Mouse (Mus musculus) midbrain, embryonic 12.5 days (tissue): Measurements from ENCODE around the gene Methig1. TPM values are rescaled to one million over a fixed set of nuclear protein-coding genes. Genes with fewer than 3 reads are reported as not detected.
"Not testable (repeated sequence)": the region's sequence is repeated elsewhere in the genome, so short reads cannot be mapped to it uniquely, and the experiment has no call there.

Experiments used
- ATAC-seq: fragments of 200-750 bp; cut with Nextera tagmentation; 2 replicates; pipeline ENCODE4 v1.8.0; 2017; ENCODE audit warnings: low read depth, moderate TSS enrichment, moderate library complexity; ENCODE audit not compliant: low FRiP score
- H3K27ac ChIP-seq: fragments of 300-500 bp; sonication (generic); replicated peaks from 2 replicates; pipeline ENCODE4 v1.5.1; 2016; ENCODE audit warnings: mild to moderate bottlenecking
- H3K27me3 ChIP-seq: fragments of 300-500 bp; sonication (generic); 2 replicates; pipeline ENCODE4 v1.6.1; 2016; ENCODE audit warnings: mild to moderate bottlenecking
- H3K36me3 ChIP-seq: fragments of 300-500 bp; sonication (generic); 2 replicates; pipeline ENCODE4 v1.6.1; 2016
- H3K4me1 ChIP-seq: fragments of 300-500 bp; sonication (generic); 2 replicates; pipeline ENCODE4 v1.6.1; 2016
- H3K4me2 ChIP-seq: fragments of 300-500 bp; sonication (generic); replicated peaks from 2 replicates; pipeline ENCODE4 v1.6.1; 2016; ENCODE audit warnings: mild to moderate bottlenecking, moderate library complexity
- H3K4me3 ChIP-seq: fragments of 300-500 bp; sonication (generic); 2 replicates; pipeline ENCODE4 v1.5.1; 2016; ENCODE audit warnings: mild to moderate bottlenecking
- H3K9ac ChIP-seq: fragments of 300-500 bp; sonication (generic); replicated peaks from 2 replicates; pipeline ENCODE4 v1.6.1; 2016; ENCODE audit warnings: mild to moderate bottlenecking, moderate library complexity
- H3K9me3 ChIP-seq: fragments of 300-500 bp; sonication (generic); 2 replicates; pipeline ENCODE4 v1.6.1; 2016; ENCODE audit warnings: mild to moderate bottlenecking
- WGBS: fragments of 180-500 bp; shearing (Covaris S2); methylation state at CpG from one replicate; pipeline ENCODE4 v1.1.7; 2016; 5-methylcytosine and 5-hydroxymethylcytosine counted together
- polyA plus RNA-seq: library from polyadenylated mRNA; unstranded; fragments of >200 nt; fragmentation: Nextera tagmentation; extraction: Ambion mirVana; gene quantifications from 2 replicates; pipeline ENCODE4 v1.2.1, GENCODE M21; 2016

The Methig1 gene
- polyA plus RNA-seq, 1 experiment from 2014 or later, result not detected

- H3K36me3 ChIP-seq, H3K9me3 ChIP-seq, ATAC-seq: not testable (repeated sequence)
- H3K4me3 ChIP-seq, result peak within 1 kb of the TSS; percentile 94
- H3K4me2 ChIP-seq, result peak within 1 kb of the TSS; percentile 92
- H3K9ac ChIP-seq, result peak within 1 kb of the TSS; percentile 92
- peaks cover 40% of the 10 kb centered on the region for H3K4me1 ChIP-seq
- peaks cover 35% of the 10 kb centered on the region for H3K27me3 ChIP-seq
- WGBS, result 36% methylated on average over 3 of the region's 3 CpGs
- H3K27ac ChIP-seq, result peak within 1 kb of the TSS; percentile 63
Measured at GRCm38 (mm10) chr15:100421758-100422197, 68.8 kb downstream of the Methig1 start, which contains the start of gene Gm5475. Gm5475 (plus strand) TSS chr15:100422147.

GRCm38 (mm10) chr15:100422476-100422875, 69.5 kb downstream of the Methig1 start:
- peak; percentile 62 for ATAC-seq
- H3K9me3 ChIP-seq, result no peaks in the 10 kb centered on the region
- under 1% methylated on average over 32 of the region's 44 CpGs for WGBS
- H3K4me1 ChIP-seq, result peaks cover 40% of the 10 kb centered on the region
- H3K9ac ChIP-seq, result peak overlapping the region; percentile 92
- peak overlapping the region; percentile 92 for H3K4me2 ChIP-seq
- H3K36me3 ChIP-seq, result no peaks in the 10 kb centered on the region
- H3K4me3 ChIP-seq, result peak overlapping the region; percentile 94
- H3K27me3 ChIP-seq, result peaks cover 39% of the 10 kb centered on the region
- peak overlapping the region; percentile 63 for H3K27ac ChIP-seq

- no peaks in the 10 kb centered on the region for H3K36me3 ChIP-seq
- H3K4me3 ChIP-seq, result peak overlapping the region; percentile 94
- peak overlapping the region; percentile 92 for H3K9ac ChIP-seq
- H3K27ac ChIP-seq, result peak overlapping the region; percentile 63
- no peaks in the 10 kb centered on the region for H3K9me3 ChIP-seq
- peak; percentile 98 for ATAC-seq
- H3K4me2 ChIP-seq, result peak overlapping the region; percentile 92
- H3K4me1 ChIP-seq, result peaks cover 37% of the 10 kb centered on the region
- WGBS, result under 1% methylated on average over 64 of the region's 65 CpGs
- H3K27me3 ChIP-seq, result peaks cover 43% of the 10 kb centered on the region
Measured at GRCm38 (mm10) chr15:100422899-100423860, 70.2 kb downstream of the Methig1 start.

- Histone ChIP-seq H3K27me3 (peaks cover 47% of the 10 kb centered on the region), H3K4me2 (peak overlapping the region; percentile 92), H3K9ac (no peak overlapping the region; the same call in 1 of the 2 replicates), H3K4me1 (peaks cover 36% of the 10 kb centered on the region), H3K36me3 (no peaks in the 10 kb centered on the region), H3K9me3 (no peaks in the 10 kb centered on the region), H3K27ac (no peak overlapping the region), H3K4me3 (peak overlapping the region; percentile 94)
- no peak for ATAC-seq
- WGBS, result 3% methylated on average over 14 of the region's 14 CpGs
Measured at GRCm38 (mm10) chr15:100423916-100424315, 71.0 kb downstream of the Methig1 start.

- H3K4me2 ChIP-seq, result peak within 1 kb of the TSS; percentile 92
- WGBS, result 31% methylated on average over 17 of the region's 17 CpGs
- ATAC-seq, result no peak
- no peaks in the 10 kb centered on the region for H3K9me3 ChIP-seq
- no peaks in the 10 kb centered on the region for H3K36me3 ChIP-seq
- H3K4me1 ChIP-seq, result peaks cover 34% of the 10 kb centered on the region
- H3K27ac ChIP-seq, result no peak within 1 kb of the TSS
- H3K4me3 ChIP-seq, result peak within 1 kb of the TSS; percentile 94
- peaks cover 47% of the 10 kb centered on the region for H3K27me3 ChIP-seq
- no peak within 1 kb of the TSS; the same call in 1 of the 2 replicates for H3K9ac ChIP-seq
Measured at GRCm38 (mm10) chr15:100424396-100425122, 71.6 kb downstream of the Methig1 start, which contains the start of gene Slc11a2. Slc11a2 (minus strand) TSS chr15:100425072.

GRCm38 (mm10) chr15:100428296-100428905, 75.5 kb downstream of the Methig1 start:
- Histone ChIP-seq H3K9ac (no peak overlapping the region; the same call in 1 of the 2 replicates), H3K4me2 (no peak overlapping the region), H3K9me3 (no peaks in the 10 kb centered on the region), H3K36me3 (no peaks in the 10 kb centered on the region), H3K27ac (no peak overlapping the region), H3K4me3 (no peak overlapping the region), H3K4me1 (peaks cover 8% of the 10 kb centered on the region), H3K27me3 (peaks cover 48% of the 10 kb centered on the region)
- 86% methylated on average over 13 of the region's 13 CpGs for WGBS
- ATAC-seq, result no peak

GRCm38 (mm10) chr15:100429959-100430565, 77.1 kb downstream of the Methig1 start:
- H3K27me3 ChIP-seq, result peaks cover 33% of the 10 kb centered on the region
- no peaks in the 10 kb centered on the region for H3K9me3 ChIP-seq
- H3K4me2 ChIP-seq, result no peak overlapping the region
- WGBS, result 77% methylated on average over 11 of the region's 11 CpGs
- no peaks in the 10 kb centered on the region for H3K36me3 ChIP-seq
- ATAC-seq, result no peak
- no peaks in the 10 kb centered on the region for H3K4me1 ChIP-seq
- H3K4me3 ChIP-seq, result no peak overlapping the region
- no peak overlapping the region for H3K27ac ChIP-seq
- no peak overlapping the region for H3K9ac ChIP-seq

- no peak for ATAC-seq
- H3K27me3 ChIP-seq, result peaks cover 9% of the 10 kb centered on the region; the same call in 1 of the 2 replicates
- no peaks in the 10 kb centered on the region for H3K4me1 ChIP-seq
- H3K9ac ChIP-seq, result no peak overlapping the region
- H3K4me2 ChIP-seq, result no peak overlapping the region
- H3K4me3 ChIP-seq, result no peak overlapping the region
- no peak overlapping the region for H3K27ac ChIP-seq
- H3K36me3 ChIP-seq, result no peaks in the 10 kb centered on the region
- 67% methylated on average over 4 of the region's 4 CpGs for WGBS
- H3K9me3 ChIP-seq, result no peaks in the 10 kb centered on the region
Measured at GRCm38 (mm10) chr15:100433234-100433633, 80.3 kb downstream of the Methig1 start.

Other genes with a start within 250 kb of the Methig1 start
- 32.6 and 36.3 TPM in 2 replicates for gene Atf1, start 125.3 kb upstream of the Methig1 start, polyA plus RNA-seq
- gene Tmprss12, start 72.3 kb upstream of the Methig1 start, polyA plus RNA-seq, result not detected in 2 replicates
- 4.5 and 4.7 TPM in 2 replicates for gene Mettl7a1, start 49.0 kb upstream of the Methig1 start, polyA plus RNA-seq
- gene Mettl7a3, start 18.2 kb upstream of the Methig1 start, polyA plus RNA-seq, result not detected in 2 replicates
- gene Mettl7a2, start 51 bp downstream of the Methig1 start, polyA plus RNA-seq, result not detected in 2 replicates
- not detected in 2 replicates for gene Higd1c, start 11.4 kb downstream of the Methig1 start, polyA plus RNA-seq
- 0.11 and 0.14 TPM in 2 replicates for gene Gm5475, start 69.0 kb downstream of the Methig1 start, polyA plus RNA-seq
- gene Slc11a2, start 71.9 kb downstream of the Methig1 start, polyA plus RNA-seq, result 22.6 and 22.8 TPM in 2 replicates
- 42.2 and 46.2 TPM in 2 replicates for gene Letmd1, start 115.9 kb downstream of the Methig1 start, polyA plus RNA-seq
- gene Csrnp2, start 142.3 kb downstream of the Methig1 start, polyA plus RNA-seq, result 37.1 and 41.9 TPM in 2 replicates
- gene Tfcp2, start 198.9 kb downstream of the Methig1 start, polyA plus RNA-seq, result 50.3 and 51.1 TPM in 2 replicates
- 32.4 and 34.4 TPM in 2 replicates for gene Pou6f1, start 246.8 kb downstream of the Methig1 start, polyA plus RNA-seq